Mouse (Mus musculus) kidney, postnatal 0 days (tissue): ENCODE data around the gene Inpp5k. TPM values are rescaled to one million over a fixed set of nuclear protein-coding genes. Genes with fewer than 3 reads are reported as not detected.

Experiments
- ATAC-seq: fragments of 200-750 bp; cut with Nextera tagmentation; replicated peaks from 2 replicates; pipeline ENCODE4 v1.8.0; 2017; ENCODE audit warnings: low read depth, moderate number of reproducible peaks, moderate TSS enrichment, moderate library complexity; ENCODE audit not compliant: low FRiP score
- DNase-seq: peaks from one replicate; pipeline ENCODE4 v3.0.0-alpha.2; 2016; ENCODE audit warnings: low spot score
- H3K27ac ChIP-seq: fragments of 300-500 bp; sonication (generic); 2 replicates; pipeline ENCODE4 v1.5.1; 2014; ENCODE audit warnings: mild to moderate bottlenecking
- H3K27me3 ChIP-seq: fragments of 300-500 bp; sonication (generic); 2 replicates; pipeline ENCODE4 v1.6.1; 2014; ENCODE audit warnings: low read length, mixed read lengths; ENCODE audit not compliant: insufficient read depth
- H3K36me3 ChIP-seq: fragments of 300-500 bp; sonication (generic); 2 replicates; pipeline ENCODE4 v1.6.1; 2014; ENCODE audit warnings: low read length, mixed read lengths; ENCODE audit not compliant: insufficient read depth
- H3K4me1 ChIP-seq: fragments of 300-500 bp; sonication (generic); replicated peaks from 2 replicates; pipeline ENCODE4 v1.6.1; 2014; ENCODE audit warnings: antibody characterized with exemption, low read length, mixed read lengths; ENCODE audit not compliant: insufficient read depth
- H3K4me2 ChIP-seq: fragments of 300-500 bp; sonication (generic); 2 replicates; pipeline ENCODE4 v1.6.1; 2014; ENCODE audit warnings: mild to moderate bottlenecking, low read length, moderate library complexity, mixed read lengths
- H3K4me3 ChIP-seq: fragments of 300-500 bp; sonication (generic); replicated peaks from 2 replicates; pipeline ENCODE4 v1.5.1; 2014; ENCODE audit warnings: low read depth, low read length
- H3K9ac ChIP-seq: fragments of 300-500 bp; sonication (generic); 2 replicates; pipeline ENCODE4 v1.6.1; 2014; ENCODE audit warnings: low read depth, low read length
- H3K9me3 ChIP-seq: fragments of 300-500 bp; sonication (generic); replicated peaks from 2 replicates; pipeline ENCODE4 v1.6.1; 2016; ENCODE audit warnings: low read length, inconsistent platforms, mixed read lengths
- CTCF ChIP-seq: IDR thresholded peaks from 2 replicates; pipeline ENCODE4 v1.5.1; 2016; ENCODE audit warnings: antibody characterized with exemption, low read depth, mild to moderate bottlenecking, moderate library complexity
- WGBS: fragments of 180-500 bp; shearing (Covaris S2); extraction: QIAGEN DNeasy Blood & Tissue Kit; methylation state at CpG from one replicate; pipeline ENCODE4 v1.1.7; 2014; 5-methylcytosine and 5-hydroxymethylcytosine counted together
- polyA plus RNA-seq: library from polyadenylated mRNA; unstranded; fragments of >200 nt; fragmentation: Nextera tagmentation; extraction: Ambion mirVana; gene quantifications from 2 replicates; pipeline ENCODE4 v1.2.1, GENCODE M21; 2015

Inpp5k gene
- polyA plus RNA-seq, 1 experiment from 2014 or later: 38.6 TPM

DNA sequence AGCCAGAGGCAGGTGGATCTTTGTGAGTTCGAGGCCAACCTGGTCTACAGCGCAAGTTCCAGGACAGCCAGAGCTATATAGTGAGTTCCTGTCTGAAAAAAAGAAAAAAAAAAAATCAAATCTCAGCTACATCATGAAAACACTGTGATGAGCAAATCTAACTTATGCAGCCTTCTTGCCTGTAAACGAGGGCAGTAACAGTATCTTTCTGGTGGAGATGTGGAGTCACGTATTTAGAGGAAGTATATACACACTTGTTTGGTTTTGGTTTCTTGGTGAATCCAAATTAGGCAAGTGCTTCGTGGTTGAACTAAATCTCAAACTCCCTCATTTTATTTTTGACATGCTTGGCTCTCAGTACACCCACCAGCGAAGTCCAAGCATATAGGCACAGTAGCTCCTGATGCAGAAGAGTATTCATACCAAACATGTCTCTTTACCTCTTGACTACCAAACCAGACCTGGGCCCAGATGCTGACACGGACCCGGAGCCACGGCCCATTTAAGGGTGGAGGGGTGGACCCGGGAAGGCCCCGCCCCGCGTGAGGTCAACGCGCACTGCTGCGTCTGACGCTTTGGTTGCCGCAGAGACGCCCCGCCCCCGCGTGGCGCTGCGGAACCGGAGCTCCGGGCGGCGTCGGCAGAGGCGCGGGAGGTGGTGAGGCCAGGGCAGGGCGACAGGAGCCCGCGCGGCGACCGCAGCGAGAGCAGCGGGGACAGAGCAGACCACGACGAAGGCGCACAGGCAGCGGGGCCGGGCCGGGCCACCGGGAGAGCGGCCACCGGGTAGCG lies 43.1 kb upstream of the Inpp5k start, which contains the start of gene Pitpna:
Gene Pitpna (plus strand): TSS at position 605 of the 792 bp plus-strand sequence.
- peak; percentile 27 for TF ChIP-seq CTCF
- Histone ChIP-seq H3K9ac (peak within 1 kb of the TSS; percentile 80), H3K27ac (peak within 1 kb of the TSS; percentile 90), H3K9me3 (no peaks in the 10 kb centered on the region), H3K4me3 (peak within 1 kb of the TSS; percentile 87), H3K4me1 (peaks cover 13% of the 10 kb centered on the region), H3K4me2 (peak within 1 kb of the TSS; percentile 96), H3K36me3 (no peaks in the 10 kb centered on the region), H3K27me3 (no peaks in the 10 kb centered on the region)
- peak; percentile 89 for ATAC-seq
- peak; percentile 97 for DNase-seq
- WGBS: 4% methylated on average over 49 of the region's 49 CpGs

DNA sequence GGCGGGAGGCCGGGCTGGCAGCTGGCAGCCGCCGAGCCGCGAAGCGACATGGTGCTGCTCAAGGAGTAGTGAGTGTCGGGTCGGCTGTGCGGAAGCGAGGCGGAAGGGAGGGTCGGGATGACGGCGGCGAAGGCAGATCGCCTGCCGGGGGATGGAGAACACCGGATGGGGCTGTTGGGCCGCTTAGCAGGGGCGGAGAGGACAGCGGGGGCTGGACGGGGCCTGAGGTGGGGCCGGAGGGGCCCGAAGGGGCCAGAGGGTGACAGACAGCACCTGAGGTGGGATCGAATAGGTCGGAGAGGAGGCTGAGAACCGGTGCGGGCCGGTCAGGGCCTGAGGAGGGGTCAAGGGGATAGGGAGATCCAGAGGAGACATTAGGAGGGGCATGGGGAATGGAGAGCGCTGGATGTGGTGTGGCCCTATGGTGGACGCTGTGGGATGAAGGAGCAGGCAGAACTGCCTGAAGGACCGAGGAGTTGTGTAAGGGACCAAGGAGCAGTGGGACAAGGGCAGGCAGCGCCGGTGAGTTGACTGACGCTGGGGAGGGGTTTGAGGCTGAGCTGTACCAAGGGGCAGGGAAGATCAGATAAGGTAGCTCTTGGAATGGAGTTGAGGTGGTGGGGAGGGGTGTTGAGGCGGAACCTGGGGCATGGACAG lies 42.4 kb upstream of the Inpp5k start:
- H3K9ac ChIP-seq: peak overlapping the region; percentile 80
- H3K36me3 ChIP-seq: no peaks in the 10 kb centered on the region
- no peak for TF ChIP-seq CTCF
- 1% methylated on average over 37 of the region's 37 CpGs for WGBS
- DNase-seq: peak; percentile 73
- H3K4me3 ChIP-seq: peak overlapping the region; percentile 87
- H3K27ac ChIP-seq: peak overlapping the region; percentile 90
- H3K9me3 ChIP-seq: no peaks in the 10 kb centered on the region
- H3K27me3 ChIP-seq: no peaks in the 10 kb centered on the region
- peaks cover 13% of the 10 kb centered on the region for H3K4me1 ChIP-seq
- peak overlapping the region; percentile 96 for H3K4me2 ChIP-seq
- peak; percentile 67 for ATAC-seq

DNA sequence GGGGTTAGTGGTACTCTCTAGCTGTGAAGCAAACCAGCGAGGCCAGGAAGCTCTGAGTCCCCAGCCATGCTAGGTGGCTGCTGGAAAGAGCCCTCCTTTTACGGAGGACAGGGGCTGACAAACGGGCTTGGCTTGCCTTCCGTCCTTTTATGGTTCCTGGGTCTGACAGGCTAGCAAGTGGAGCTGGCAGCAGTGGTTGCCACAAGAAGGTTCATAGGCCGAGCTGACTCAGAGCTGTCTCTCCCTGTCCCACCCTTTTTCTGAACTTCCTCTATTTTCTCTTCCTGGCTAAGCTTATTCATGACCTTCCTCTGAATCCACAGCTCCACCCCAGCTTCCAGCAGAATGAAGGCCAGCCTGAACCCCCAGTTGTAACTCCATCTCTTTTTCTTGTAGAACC lies 38.2 kb upstream of the Inpp5k start:
- DNase-seq (no peak), ATAC-seq (no peak)
- no peak for TF ChIP-seq CTCF
- no peak overlapping the region for H3K4me2 ChIP-seq
- H3K4me1 ChIP-seq: peaks cover 10% of the 10 kb centered on the region
- H3K27me3 ChIP-seq: no peaks in the 10 kb centered on the region
- H3K4me3 ChIP-seq: no peak overlapping the region
- H3K9me3 ChIP-seq: no peaks in the 10 kb centered on the region
- H3K36me3 ChIP-seq: peaks cover 5% of the 10 kb centered on the region; the same call in 1 of the 2 replicates
- WGBS: 73% methylated on average over 5 of the region's 5 CpGs
- H3K27ac ChIP-seq: no peak overlapping the region
- H3K9ac ChIP-seq: no peak overlapping the region

DNA sequence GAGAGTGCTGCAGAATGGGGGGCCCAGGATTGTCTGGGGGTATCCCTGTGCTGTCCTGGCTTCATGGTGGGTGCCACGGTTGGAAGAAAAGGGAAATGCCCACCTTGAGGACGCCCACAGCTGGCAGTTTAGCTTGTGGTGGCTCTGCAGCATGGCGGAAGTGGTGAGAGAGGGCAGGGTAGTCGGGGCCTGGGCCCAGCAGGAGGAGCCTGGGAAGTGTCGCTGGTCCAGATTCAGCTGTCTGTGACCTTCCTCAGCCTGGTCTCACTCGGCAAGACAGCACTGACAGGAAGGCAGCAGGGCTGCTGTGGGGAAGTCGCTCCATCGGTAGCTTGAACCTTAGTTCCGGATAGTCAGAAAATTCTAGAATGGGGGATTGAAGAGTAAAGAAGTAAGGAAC lies 36.4 kb upstream of the Inpp5k start:
- H3K4me2 ChIP-seq: no peak overlapping the region

DNA sequence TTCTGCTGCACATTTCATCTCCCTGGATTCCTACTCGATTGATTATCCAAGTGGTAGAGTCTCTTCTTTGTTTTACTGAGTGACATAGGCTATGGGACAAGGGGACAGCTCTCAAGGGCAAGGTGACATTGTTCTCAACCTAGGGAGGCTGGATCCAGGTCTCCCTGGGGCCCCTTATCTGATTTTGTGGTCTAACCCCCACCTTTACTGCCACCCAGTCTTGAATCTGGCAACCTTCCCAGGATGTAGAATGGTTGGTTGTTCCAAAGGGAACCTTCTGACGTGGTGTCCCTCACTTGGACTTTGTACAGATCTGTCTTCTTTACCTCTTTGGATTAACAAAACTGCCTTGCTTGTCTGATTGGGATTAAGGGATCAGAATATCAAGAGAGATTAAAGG lies 35.4 kb upstream of the Inpp5k start:
- H3K9ac ChIP-seq: 0 out of 2 replicates have a peak overlapping the region, but pooled peaks have one; percentile 13
- no peak overlapping the region for H3K4me2 ChIP-seq
- ATAC-seq (0 out of 2 replicates have a peak, but pooled peaks have one; percentile 38), DNase-seq (no peak)
- TF ChIP-seq CTCF: no peak
- H3K4me3 ChIP-seq: no peak overlapping the region
- H3K9me3 ChIP-seq: no peaks in the 10 kb centered on the region
- WGBS: 69% methylated on average over 2 of the region's 2 CpGs
- 0 out of 2 replicates have a peak overlapping the region, but pooled peaks have one; percentile 2 for H3K27ac ChIP-seq
- no peaks in the 10 kb centered on the region for H3K27me3 ChIP-seq
- H3K36me3 ChIP-seq: peaks cover 25% of the 10 kb centered on the region
- no peaks in the 10 kb centered on the region for H3K4me1 ChIP-seq

More for the DNA sequence above, 36.4 kb upstream of the Inpp5k start:
- H3K9ac ChIP-seq: no peak overlapping the region
- no peaks in the 10 kb centered on the region for H3K27me3 ChIP-seq
- no peak for TF ChIP-seq CTCF
- peaks cover 20% of the 10 kb centered on the region for H3K36me3 ChIP-seq
- no peaks in the 10 kb centered on the region for H3K9me3 ChIP-seq
- DNase-seq: no peak
- peaks cover 1% of the 10 kb centered on the region; the same call in 1 of the 2 replicates for H3K4me1 ChIP-seq
- no peak overlapping the region for H3K27ac ChIP-seq
- no peak overlapping the region for H3K4me3 ChIP-seq
- 77% methylated on average over 9 of the region's 9 CpGs for WGBS
- no peak for ATAC-seq

DNA sequence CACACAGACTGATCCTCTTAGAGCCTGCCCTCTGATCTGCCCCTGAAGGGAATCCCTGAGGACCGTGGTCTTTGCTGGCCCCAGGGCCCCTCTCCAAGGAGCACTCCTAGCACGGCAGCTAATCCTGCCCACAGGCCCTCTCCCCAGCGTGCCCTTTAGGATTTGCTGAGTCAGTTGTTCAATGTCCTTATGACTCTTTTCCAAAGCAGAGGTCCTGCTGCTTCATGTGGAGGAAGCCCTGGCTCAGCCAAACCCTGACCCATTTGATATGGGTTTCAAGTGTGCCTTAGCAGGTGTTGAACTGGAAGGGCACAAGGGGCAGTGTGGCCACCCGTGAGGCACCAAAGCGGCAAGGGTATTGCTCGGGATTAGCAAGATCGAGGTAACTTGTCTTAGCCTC lies 35.0 kb upstream of the Inpp5k start:
- no peaks in the 10 kb centered on the region for H3K27me3 ChIP-seq
- no peak overlapping the region for H3K4me2 ChIP-seq
- H3K27ac ChIP-seq: 0 out of 2 replicates have a peak overlapping the region, but pooled peaks have one; percentile 2
- no peaks in the 10 kb centered on the region for H3K9me3 ChIP-seq
- TF ChIP-seq CTCF: no peak
- H3K4me3 ChIP-seq: no peak overlapping the region
- WGBS: 75% methylated on average over 7 of the region's 7 CpGs
- no peak for ATAC-seq
- DNase-seq: no peak
- H3K9ac ChIP-seq: 0 out of 2 replicates have a peak overlapping the region, but pooled peaks have one; percentile 13
- H3K36me3 ChIP-seq: peaks cover 29% of the 10 kb centered on the region
- H3K4me1 ChIP-seq: no peaks in the 10 kb centered on the region
